Mouse (Mus musculus): ENCODE data around the gene Lrrk1.
"Not testable (repeated sequence)": the region's sequence is repeated elsewhere in the genome, so short reads cannot be mapped to it uniquely, and the experiment has no call there.

Gene Lrrk1

GRCm38 (mm10) chr7:66195881-66196280, 192.3 kb downstream of the Lrrk1 start:
- no peak for DNase-seq (ENCODE audit: low read depth, low spot score)

GRCm38 (mm10) chr7:66194511-66194910, 193.6 kb downstream of the Lrrk1 start:
- DNase-seq (ENCODE audit: low read depth, low spot score): no peak

GRCm38 (mm10) chr7:66190385-66190784, 197.8 kb downstream of the Lrrk1 start:
- DNase-seq (ENCODE audit: low read depth, low spot score): not testable (repeated sequence)

- DNase-seq (ENCODE audit: low read depth, low spot score): no peak
Observed at GRCm38 (mm10) chr7:66187581-66188231, 200.4 kb downstream of the Lrrk1 start.

GRCm38 (mm10) chr7:66185370-66185769, 202.8 kb downstream of the Lrrk1 start:
- DNase-seq (ENCODE audit: low read depth, low spot score): no peak

GRCm38 (mm10) chr7:66184026-66184425, 204.1 kb downstream of the Lrrk1 start:
- DNase-seq (ENCODE audit: low read depth, low spot score): no peak

GRCm38 (mm10) chr7:66183404-66183803, 204.7 kb downstream of the Lrrk1 start:
- DNase-seq (ENCODE audit: low read depth, low spot score): no peak

- no peak for DNase-seq (ENCODE audit: low read depth, low spot score)
Observed at GRCm38 (mm10) chr7:66182075-66182715, 206.0 kb downstream of the Lrrk1 start.

GRCm38 (mm10) chr7:66180711-66181365, 207.3 kb downstream of the Lrrk1 start:
- DNase-seq (ENCODE audit: low read depth, low spot score): no peak

- DNase-seq (ENCODE audit: low read depth, low spot score): no peak
Observed at GRCm38 (mm10) chr7:66180260-66180659, 207.9 kb downstream of the Lrrk1 start.

GRCm38 (mm10) chr7:66179711-66180110, 208.4 kb downstream of the Lrrk1 start:
- DNase-seq (ENCODE audit: low read depth, low spot score): no peak

GRCm38 (mm10) chr7:66179120-66179581, 209.0 kb downstream of the Lrrk1 start:
- DNase-seq (ENCODE audit: low read depth, low spot score): no peak

- DNase-seq (ENCODE audit: low read depth, low spot score): no peak
Observed at GRCm38 (mm10) chr7:66178101-66178500, 210.0 kb downstream of the Lrrk1 start.

GRCm38 (mm10) chr7:66176929-66177328, 211.2 kb downstream of the Lrrk1 start:
- no peak for DNase-seq (ENCODE audit: low read depth, low spot score)
